Mouse (Mus musculus) C2C12 (cell line): ENCODE results near the gene Pou6f1.

Experiments
- CEBPB ChIP-seq: IDR thresholded peaks from one replicate; pipeline ENCODE4 v1.6.1; 2011; ENCODE audit warnings: low read depth, mild to moderate bottlenecking, control low read depth, moderate library complexity
- CTCF ChIP-seq: IDR thresholded peaks from one replicate; pipeline ENCODE4 v1.5.1; 2011; ENCODE audit not compliant: control insufficient read depth, insufficient read depth, insufficient read length
- MAX ChIP-seq: IDR thresholded peaks from one replicate; pipeline ENCODE4 v1.6.1; 2011; ENCODE audit warnings: mild to moderate bottlenecking, control low read depth
- MYOD1 ChIP-seq: IDR thresholded peaks from one replicate; pipeline ENCODE4 v1.6.1; 2011; ENCODE audit warnings: low read depth; ENCODE audit not compliant: control insufficient read depth, insufficient read length
- MYOG ChIP-seq: IDR thresholded peaks from one replicate; pipeline ENCODE4 v1.6.1; 2011; ENCODE audit not compliant: control insufficient read depth, insufficient read length; ENCODE audit errors: extremely low read depth
- USF1 ChIP-seq: IDR thresholded peaks from one replicate; pipeline ENCODE4 v1.6.1; 2011; ENCODE audit warnings: low read depth, mild to moderate bottlenecking, control low read depth, moderate library complexity

DNA sequence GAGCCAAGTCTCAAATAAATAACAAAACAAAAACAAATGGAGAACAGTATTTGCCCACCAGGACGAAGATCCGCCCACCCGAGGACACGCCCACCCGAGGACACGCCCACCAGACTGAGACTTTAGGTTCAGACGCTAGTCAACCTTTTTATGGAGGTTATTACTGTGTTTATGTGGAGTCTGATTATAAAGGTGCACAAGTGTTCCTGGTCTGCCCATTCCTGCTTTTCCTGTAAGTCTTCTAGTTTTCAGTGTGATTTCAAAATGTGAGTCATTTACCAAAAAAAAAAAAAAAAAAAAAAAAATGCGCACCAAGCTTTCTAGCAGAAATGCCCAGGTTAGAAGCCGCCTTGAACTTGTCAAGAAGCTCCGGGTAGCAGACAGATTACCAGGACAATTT lies 27.5 kb upstream of the Pou6f1 start:
- TF ChIP-seq CTCF: no peak
- no peak for TF ChIP-seq MAX
- no peak for TF ChIP-seq USF1
- no peak for TF ChIP-seq MYOD1
- TF ChIP-seq CEBPB: no peak
- no peak for TF ChIP-seq MYOG
